20 mouse cellular contexts compared by ENCODE assay signal in genomic region chr10:37280823-37281222, GRCm38 (mm10).
"Had no signal": no experiment of that assay in that cellular context is flagged by ENCODE, and none has a peak within 500 bp of the region (broad histone marks: within the 10 kb centered on the region; RNA-seq: fewer than 3 reads in every experiment).

No protein-coding gene starts in this region.

- DNase-seq: lung, adult 18-20 months; lung, embryonic 14.5 days; lung, postnatal 10 days; lung, postnatal 4 days; midbrain, embryonic 14.5 days; retina, postnatal 1 day; right cerebral cortex, adult 18-20 months; right cerebral cortex, postnatal 25 days; right cerebral cortex, postnatal 4 days; spleen, adult 18-20 months; thymus, adult 18-20 months; thymus, postnatal 25 days; thymus, postnatal 4 days had no signal

- H3K4me1 ChIP-seq: midbrain, embryonic 10.5 days; midbrain, embryonic 12.5 days; neural tube, embryonic 13.5 days; neural tube, embryonic 15.5 days had no signal

- H3K9ac ChIP-seq: lung, embryonic 14.5 days; midbrain, embryonic 12.5 days; neural tube, embryonic 13.5 days; neural tube, embryonic 15.5 days had no signal

- H3K4me2 ChIP-seq: lung, embryonic 14.5 days; midbrain, embryonic 12.5 days; neural tube, embryonic 13.5 days; neural tube, embryonic 15.5 days had no signal

- H3K27ac ChIP-seq: midbrain, embryonic 10.5 days; midbrain, embryonic 12.5 days; neural tube, embryonic 13.5 days; neural tube, embryonic 15.5 days had no signal

- ATAC-seq: midbrain, embryonic 16.5 days had no signal

- H3K9me3 ChIP-seq: megakaryocyte, embryonic 14.5 days; midbrain, embryonic 10.5 days; midbrain, embryonic 12.5 days; neural tube, embryonic 13.5 days; neural tube, embryonic 15.5 days had no signal

- H3K27me3 ChIP-seq: megakaryocyte, embryonic 14.5 days; midbrain, embryonic 12.5 days; neural tube, embryonic 13.5 days; neural tube, embryonic 15.5 days had no signal

- H3K4me3 ChIP-seq: megakaryocyte, embryonic 14.5 days; midbrain, embryonic 10.5 days; midbrain, embryonic 12.5 days; myocyte; neural tube, embryonic 13.5 days; neural tube, embryonic 15.5 days had no signal

- H3K36me3 ChIP-seq: midbrain, embryonic 10.5 days; midbrain, embryonic 12.5 days; neural tube, embryonic 13.5 days; neural tube, embryonic 15.5 days had no signal
